Mouse (Mus musculus) spleen, postnatal 36 days (tissue): Measurements from ENCODE around the gene Ppp1cb.
"Not testable (repeated sequence)": the region's sequence is repeated elsewhere in the genome, so short reads cannot be mapped to it uniquely, and the experiment has no call there.

Experiments used
- DNase-seq, 2 experiments: peaks; one replicate each; pipeline ENCODE4 v3.0.0; 2022; ENCODE audit warnings: low spot score in 2 of 2, mixed read lengths in 1 of 2

The Ppp1cb gene

GRCm38 (mm10) chr5:32458408-32459143, at the start of gene Ppp1cb:
Gene Ppp1cb (plus strand): TSS chr5:32458843.
- DNase-seq: peak; percentile 99

- DNase-seq: no peak
Observed at GRCm38 (mm10) chr5:32409747-32410146, 48.9 kb upstream of the Ppp1cb start.

GRCm38 (mm10) chr5:32410954-32411688, 47.5 kb upstream of the Ppp1cb start:
- peak; percentile 37 to 55 for DNase-seq

GRCm38 (mm10) chr5:32412186-32412950, 46.3 kb upstream of the Ppp1cb start:
- peak; percentile 76 to 78 for DNase-seq

GRCm38 (mm10) chr5:32413083-32413482, 45.6 kb upstream of the Ppp1cb start:
- no peak for DNase-seq

- no peak for DNase-seq
Observed at GRCm38 (mm10) chr5:32413569-32413968, 45.1 kb upstream of the Ppp1cb start.

- DNase-seq: no peak
Observed at GRCm38 (mm10) chr5:32414461-32414985, 44.1 kb upstream of the Ppp1cb start.

GRCm38 (mm10) chr5:32415554-32415953, 43.1 kb upstream of the Ppp1cb start:
- no peak for DNase-seq

- no peak for DNase-seq
Observed at GRCm38 (mm10) chr5:32416881-32417280, 41.8 kb upstream of the Ppp1cb start.

- peak; percentile 23 to 38 for DNase-seq
Observed at GRCm38 (mm10) chr5:32422081-32422589, 36.5 kb upstream of the Ppp1cb start.

GRCm38 (mm10) chr5:32423339-32424046, 35.1 kb upstream of the Ppp1cb start:
- no peak for DNase-seq

- DNase-seq: no peak
Observed at GRCm38 (mm10) chr5:32424464-32424863, 34.2 kb upstream of the Ppp1cb start.

GRCm38 (mm10) chr5:32425485-32426171, 33.0 kb upstream of the Ppp1cb start:
- DNase-seq: no peak

- DNase-seq: no peak
Observed at GRCm38 (mm10) chr5:32430399-32430798, 28.2 kb upstream of the Ppp1cb start.

- DNase-seq: not testable (repeated sequence)
Observed at GRCm38 (mm10) chr5:32434346-32434745, 24.3 kb upstream of the Ppp1cb start.

- DNase-seq: no peak
Observed at GRCm38 (mm10) chr5:32435612-32436011, 23.0 kb upstream of the Ppp1cb start.

- DNase-seq: no peak
Observed at GRCm38 (mm10) chr5:32437901-32438563, 20.6 kb upstream of the Ppp1cb start.

- no peak for DNase-seq
Observed at GRCm38 (mm10) chr5:32438564-32438922, 20.1 kb upstream of the Ppp1cb start.

GRCm38 (mm10) chr5:32441336-32441735, 17.3 kb upstream of the Ppp1cb start:
- DNase-seq: no peak

GRCm38 (mm10) chr5:32441992-32442575, 16.6 kb upstream of the Ppp1cb start:
- DNase-seq: no peak
